Mouse (Mus musculus) WW6 (cell line): Measurements from ENCODE around the gene Igsf6.

Experiments used
- DNase-seq: peaks from one replicate; pipeline ENCODE4 v3.0.0-alpha.2; 2013; ENCODE audit warnings: low read depth, low spot score

Gene Igsf6

DNA sequence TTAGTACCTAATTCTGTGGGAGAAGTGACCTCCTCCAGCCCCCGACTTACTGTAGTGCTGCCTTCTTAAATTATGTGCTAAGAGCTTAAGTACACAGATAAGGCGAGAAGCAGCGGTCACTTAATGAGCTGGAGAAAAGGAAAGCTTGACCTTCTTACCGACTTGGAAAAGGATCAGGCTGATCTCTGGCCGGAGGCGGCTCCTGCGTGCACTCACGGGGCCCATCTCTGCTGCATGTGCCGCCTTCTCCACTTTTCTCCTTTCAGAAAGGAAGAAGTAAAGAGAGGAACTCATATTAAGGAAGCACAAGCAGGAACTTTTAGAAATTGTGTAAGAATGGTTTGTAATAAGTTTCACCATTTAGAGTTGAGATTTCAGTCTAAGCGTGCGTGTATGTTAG, at the start of gene Igsf6:
Gene Igsf6, minus strand, starts transcription at position 292 of the 400 bp plus-strand sequence.
- no peak for DNase-seq

DNA sequence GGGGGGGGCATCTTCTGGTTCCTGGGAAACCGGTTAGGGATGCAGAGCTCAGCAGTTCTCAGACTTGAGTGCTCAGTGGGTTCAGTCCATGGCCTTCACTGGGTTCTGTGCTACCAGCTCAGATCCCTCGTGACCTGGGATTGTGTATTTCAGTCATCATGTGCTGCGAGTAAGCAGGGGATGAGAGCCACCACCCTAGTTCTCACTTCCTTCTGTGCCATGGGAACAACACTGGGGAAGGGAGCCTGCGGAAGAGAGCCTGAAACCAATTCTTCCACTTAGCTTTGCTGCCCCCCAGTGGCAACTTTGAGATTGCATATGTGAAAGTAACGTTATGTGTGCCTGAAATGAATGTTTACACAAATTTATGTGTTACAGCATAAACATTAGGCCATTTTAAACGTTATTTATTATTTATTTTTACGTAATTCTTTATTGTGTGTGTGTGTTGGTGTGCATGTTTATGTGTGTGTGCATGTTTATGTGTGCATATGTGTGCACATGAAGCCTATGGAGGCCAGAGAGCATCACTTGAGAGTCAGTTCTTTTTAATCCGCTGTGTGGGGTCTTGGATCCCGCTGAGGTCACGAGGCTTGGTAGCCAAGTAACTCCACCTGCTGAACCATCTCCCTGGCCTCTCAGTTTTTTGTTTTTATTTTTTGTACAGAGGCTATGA, 45.9 kb upstream of the Igsf6 start:
- DNase-seq: peak; percentile 38

GRCm38 (mm10) chr7:121111762-121112161, 37.4 kb upstream of the Igsf6 start:
- DNase-seq: no peak

GRCm38 (mm10) chr7:121111321-121111720, 36.9 kb upstream of the Igsf6 start:
- no peak for DNase-seq

DNA sequence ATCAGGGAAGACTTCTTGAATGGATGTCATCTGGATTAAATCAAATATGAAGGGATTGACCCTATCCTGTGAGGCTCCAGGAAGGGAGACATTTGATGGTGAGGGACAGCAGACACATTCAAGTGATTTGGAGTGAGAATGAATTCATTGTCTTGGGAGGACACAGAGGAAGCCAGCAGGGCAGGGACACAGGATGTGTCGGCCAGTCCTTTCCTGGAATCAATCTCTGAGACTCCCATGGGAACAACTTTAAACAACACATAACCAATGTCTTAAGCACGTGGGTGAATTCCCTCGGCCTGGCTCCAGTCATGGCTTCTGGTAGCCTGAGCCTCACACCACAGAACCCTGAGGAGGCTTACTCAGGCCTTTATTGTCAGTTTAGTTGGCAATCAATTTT, 33.5 kb upstream of the Igsf6 start:
- no peak for DNase-seq

DNA sequence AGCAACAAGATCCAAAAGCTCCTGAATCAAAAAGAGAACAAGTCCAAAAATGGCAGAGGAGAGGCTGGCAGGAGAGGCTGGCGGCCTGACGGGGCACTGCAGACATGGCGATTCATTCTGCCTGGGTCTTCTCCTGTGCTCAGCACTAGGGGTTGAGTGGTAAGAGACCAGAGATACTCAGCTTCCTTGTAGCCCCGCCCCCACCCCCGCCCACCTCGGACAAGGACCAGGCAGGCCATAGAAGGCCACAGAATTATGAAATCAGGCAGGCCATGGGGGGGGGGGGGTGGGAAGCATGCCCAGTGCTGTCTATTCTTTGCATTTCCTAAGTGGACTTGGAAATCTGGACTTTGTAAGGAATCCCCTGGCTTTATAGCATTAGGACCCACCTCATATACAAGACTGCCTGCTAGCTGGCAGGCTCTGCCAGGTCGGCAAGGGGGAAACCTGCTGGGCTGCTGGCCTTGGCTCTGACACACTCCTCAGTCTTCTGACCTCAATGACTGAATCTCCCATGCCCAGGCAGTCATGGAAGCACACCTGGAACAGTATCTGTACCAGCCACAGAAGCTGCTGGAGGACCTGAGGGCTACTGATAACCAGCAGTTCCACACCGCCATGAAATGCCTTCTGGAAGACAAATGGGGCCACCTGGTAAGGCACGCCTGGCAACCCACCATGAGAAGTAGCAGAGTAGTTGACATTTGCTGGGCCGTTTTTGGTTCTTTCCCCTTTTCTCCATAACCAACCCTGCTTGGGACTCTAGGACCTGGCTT, 24.4 kb upstream of the Igsf6 start:
- DNase-seq: no peak

- DNase-seq: no peak
These were observed 18.7 kb upstream of the Igsf6 start for GRCm38 (mm10) chr7:121093026-121093425.

GRCm38 (mm10) chr7:121090748-121091147, 16.4 kb upstream of the Igsf6 start:
- DNase-seq: no peak

DNA sequence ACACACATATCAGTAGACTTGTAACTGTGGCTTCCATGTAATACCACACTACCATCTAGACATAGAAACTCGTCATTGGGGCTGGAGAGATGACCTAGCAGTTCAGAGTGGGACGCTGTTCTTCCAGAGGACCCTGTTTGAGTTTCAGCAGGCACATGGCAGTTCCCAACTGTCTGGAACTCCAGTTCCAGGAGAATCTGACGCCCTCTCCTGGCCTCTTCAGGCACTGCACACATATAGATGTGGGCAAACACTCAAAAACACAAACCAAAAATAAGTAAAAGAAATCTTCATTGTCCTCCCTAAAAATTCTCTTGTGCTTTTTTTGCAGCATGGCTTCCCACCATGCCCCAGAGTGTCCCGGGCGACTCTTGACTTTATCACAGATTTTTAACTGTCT, 14.4 kb upstream of the Igsf6 start:
- DNase-seq: peak; percentile 18

DNA sequence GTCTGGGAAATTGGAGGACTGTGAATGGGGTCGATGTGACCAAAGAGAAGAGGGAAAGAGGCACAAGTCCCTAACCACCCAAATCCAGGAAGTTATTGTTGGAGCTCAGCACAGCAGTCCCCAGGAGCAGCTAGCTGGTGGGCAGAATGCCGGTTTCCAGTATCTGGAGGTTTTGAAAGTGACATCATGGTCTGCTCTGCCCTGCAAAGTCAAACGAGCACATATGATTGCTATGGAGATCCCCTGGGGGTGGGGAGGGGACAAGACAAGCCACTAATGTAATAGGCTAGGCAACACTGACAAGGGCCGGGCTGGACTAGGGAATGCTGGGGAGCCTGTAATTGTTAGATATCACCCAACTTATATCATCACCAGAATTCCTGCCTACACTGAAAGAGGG, 11.1 kb upstream of the Igsf6 start:
- DNase-seq: no peak

DNA sequence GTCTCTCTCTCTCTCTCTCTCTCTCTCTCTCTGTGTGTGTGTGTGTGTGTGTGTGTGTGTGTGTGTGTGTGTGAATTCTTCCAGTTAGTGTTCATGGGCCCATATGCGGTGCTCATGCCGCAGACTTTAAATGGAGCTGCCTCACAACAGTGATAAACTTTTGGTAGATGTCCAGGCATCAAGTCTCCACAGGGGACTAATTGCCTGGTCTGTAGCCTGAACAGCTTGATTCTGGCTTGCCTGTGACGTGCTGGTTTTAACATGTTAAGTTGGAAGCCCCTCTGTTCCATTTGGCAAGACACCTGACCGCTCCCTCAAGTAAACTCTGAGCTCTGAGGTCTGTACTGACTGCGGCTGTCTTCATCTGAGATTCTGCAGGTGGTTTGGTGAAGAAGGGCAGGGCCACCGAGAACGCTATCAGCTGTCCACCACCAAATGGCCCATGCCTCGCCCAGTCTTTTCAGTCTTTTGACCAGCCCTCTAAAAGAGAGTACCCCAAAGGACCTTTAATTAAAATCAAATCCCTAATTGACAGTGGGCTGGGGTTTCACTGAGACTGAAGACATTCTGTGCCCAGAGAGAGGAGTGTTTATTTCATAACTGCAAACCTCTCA, 10.6 kb upstream of the Igsf6 start:
- no peak for DNase-seq

GRCm38 (mm10) chr7:121082949-121083513, 8.7 kb upstream of the Igsf6 start:
- DNase-seq: no peak

- DNase-seq: no peak
These were observed 7.4 kb upstream of the Igsf6 start for GRCm38 (mm10) chr7:121081816-121082215.

DNA sequence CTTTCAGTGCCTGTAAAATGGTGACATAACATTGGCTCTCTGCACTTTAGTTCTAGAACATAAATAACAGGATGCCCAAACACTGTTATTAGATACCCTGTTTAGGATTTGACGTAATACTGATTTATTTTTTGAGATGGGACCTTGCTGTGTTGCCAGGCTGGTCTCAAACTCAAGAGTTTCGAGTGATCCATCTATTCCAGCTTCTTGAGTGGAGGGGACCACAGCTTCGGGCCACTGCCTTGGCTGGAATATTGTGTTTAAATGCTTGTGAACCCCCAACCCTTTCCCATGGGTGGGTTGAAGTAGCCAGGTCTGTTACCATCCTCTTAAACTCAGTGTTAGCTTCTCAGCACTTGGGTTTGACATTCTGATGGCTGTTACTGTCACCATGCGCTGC, 7.0 kb upstream of the Igsf6 start, which contains the start of gene Otoa:
Gene Otoa, plus strand, starts transcription at position 301 of the 400 bp plus-strand sequence.
- DNase-seq: no peak

GRCm38 (mm10) chr7:121077829-121078228, 3.5 kb upstream of the Igsf6 start:
- peak; percentile 22 for DNase-seq

- DNase-seq: no peak
These were observed 2.9 kb upstream of the Igsf6 start for GRCm38 (mm10) chr7:121077311-121077710.

DNA sequence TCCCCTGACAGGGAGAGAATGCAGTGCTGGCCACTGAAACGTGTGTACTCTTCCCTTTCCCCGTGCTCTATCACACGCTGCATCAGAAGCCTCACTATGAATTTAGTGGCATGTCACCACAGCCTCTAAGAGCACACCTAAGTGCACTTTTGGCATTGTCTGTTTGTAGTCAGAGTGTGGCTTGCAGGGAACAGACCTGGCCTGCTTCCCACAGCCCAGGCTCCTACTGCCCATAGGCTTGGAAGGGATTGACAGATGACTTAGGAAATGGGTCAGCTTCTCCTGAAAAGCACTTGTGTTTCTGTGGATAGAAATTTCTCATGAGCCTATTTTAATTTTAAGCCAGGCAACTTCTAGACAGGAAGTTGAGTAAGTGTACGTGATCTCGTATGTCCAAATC, 1.0 kb upstream of the Igsf6 start:
- DNase-seq: no peak

GRCm38 (mm10) chr7:121074801-121075400, 529 bp upstream of the Igsf6 start:
- no peak for DNase-seq

- no peak for DNase-seq
These were observed 1.9 kb downstream of the Igsf6 start for GRCm38 (mm10) chr7:121072506-121072905.

DNA sequence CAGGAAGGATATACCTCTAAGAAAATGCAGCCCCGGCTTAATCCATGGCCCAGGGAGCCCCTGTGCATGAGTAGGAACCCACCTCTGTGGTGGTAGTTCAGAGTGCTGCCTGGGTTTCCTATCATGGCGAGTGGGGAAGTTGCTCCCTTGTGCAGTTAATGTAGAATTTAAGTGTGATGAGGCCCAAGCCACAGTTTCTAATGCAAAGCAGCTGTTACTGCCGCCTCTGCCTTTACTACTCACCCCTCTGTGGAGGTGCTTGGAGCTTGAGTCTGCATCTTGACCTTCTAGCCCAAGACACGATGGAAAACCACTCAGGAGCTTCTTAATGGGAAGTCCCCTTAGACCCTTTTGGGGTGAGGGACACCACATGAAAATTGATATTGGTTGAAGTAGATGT, 3.1 kb downstream of the Igsf6 start:
- DNase-seq: no peak

GRCm38 (mm10) chr7:121064309-121064708, 10.1 kb downstream of the Igsf6 start:
- DNase-seq: no peak
